Mouse (Mus musculus) thymus, adult 2 months (tissue): ENCODE measurements around the gene Sgce. TPM values are rescaled to one million over a fixed set of nuclear protein-coding genes. Genes with fewer than 3 reads are reported as not detected.
"Not testable (repeated sequence)": the region's sequence is repeated elsewhere in the genome, so short reads cannot be mapped to it uniquely, and the experiment has no call there.

Source experiments
- DNase-seq: peaks from one replicate; pipeline ENCODE4 v3.0.0; 2021
- H3K27ac ChIP-seq: fragments of 200-500 bp; 2 replicates; pipeline ENCODE4 v1.5.1; 2012; ENCODE audit warnings: low read length, control low read depth; ENCODE audit not compliant: control insufficient read depth, insufficient read depth
- H3K27me3 ChIP-seq: fragments of 200-500 bp; 2 replicates; pipeline ENCODE4 v1.6.1; 2012; ENCODE audit warnings: mild to moderate bottlenecking, low read length, moderate library complexity, mixed read lengths; ENCODE audit not compliant: control insufficient read depth, insufficient read depth
- H3K36me3 ChIP-seq: fragments of 200-500 bp; 2 replicates; pipeline ENCODE4 v1.6.1; 2012; ENCODE audit warnings: mild to moderate bottlenecking, low read length, moderate library complexity; ENCODE audit not compliant: control insufficient read depth, insufficient read depth
- H3K4me1 ChIP-seq: fragments of 200-500 bp; replicated peaks from 2 replicates; pipeline ENCODE4 v1.6.1; 2012; ENCODE audit warnings: low read length; ENCODE audit not compliant: control insufficient read depth, insufficient read depth
- H3K4me3 ChIP-seq: fragments of 200-500 bp; 2 replicates; pipeline ENCODE4 v1.5.1; 2012; ENCODE audit warnings: mild to moderate bottlenecking, low read length, control low read depth, moderate library complexity; ENCODE audit not compliant: control insufficient read depth, insufficient read depth
- CTCF ChIP-seq: fragments of 200-500 bp; IDR thresholded peaks from 2 replicates; pipeline ENCODE4 v1.5.1; 2012; ENCODE audit warnings: mild to moderate bottlenecking, control low read depth, low read length, moderate library complexity, borderline replicate concordance; ENCODE audit not compliant: control insufficient read depth, poor library complexity, insufficient read depth; ENCODE audit errors: extremely low read depth
- POLR2A ChIP-seq: fragments of 200-500 bp; IDR thresholded peaks from 2 replicates; pipeline ENCODE4 v1.6.1; 2012; ENCODE audit warnings: mild to moderate bottlenecking, low read length, control low read depth, moderate library complexity; ENCODE audit not compliant: control insufficient read depth, poor library complexity, insufficient read depth; ENCODE audit errors: extremely low read depth
- WGBS: fragments of 180-500 bp; shearing (Covaris S2); methylation state at CpG from one replicate; pipeline ENCODE4 v1.1.7; 2018; 5-methylcytosine and 5-hydroxymethylcytosine counted together
- polyA plus RNA-seq: library from polyadenylated mRNA; depleted of rRNA; stranded (reverse); fragments of >200 nt; gene quantifications from 2 replicates; pipeline ENCODE4 v1.2.3, GENCODE M21; 2012; rRNA removed

The Sgce gene
- 1.6 and 2.7 TPM in 2 replicates for polyA plus RNA-seq

DNA sequence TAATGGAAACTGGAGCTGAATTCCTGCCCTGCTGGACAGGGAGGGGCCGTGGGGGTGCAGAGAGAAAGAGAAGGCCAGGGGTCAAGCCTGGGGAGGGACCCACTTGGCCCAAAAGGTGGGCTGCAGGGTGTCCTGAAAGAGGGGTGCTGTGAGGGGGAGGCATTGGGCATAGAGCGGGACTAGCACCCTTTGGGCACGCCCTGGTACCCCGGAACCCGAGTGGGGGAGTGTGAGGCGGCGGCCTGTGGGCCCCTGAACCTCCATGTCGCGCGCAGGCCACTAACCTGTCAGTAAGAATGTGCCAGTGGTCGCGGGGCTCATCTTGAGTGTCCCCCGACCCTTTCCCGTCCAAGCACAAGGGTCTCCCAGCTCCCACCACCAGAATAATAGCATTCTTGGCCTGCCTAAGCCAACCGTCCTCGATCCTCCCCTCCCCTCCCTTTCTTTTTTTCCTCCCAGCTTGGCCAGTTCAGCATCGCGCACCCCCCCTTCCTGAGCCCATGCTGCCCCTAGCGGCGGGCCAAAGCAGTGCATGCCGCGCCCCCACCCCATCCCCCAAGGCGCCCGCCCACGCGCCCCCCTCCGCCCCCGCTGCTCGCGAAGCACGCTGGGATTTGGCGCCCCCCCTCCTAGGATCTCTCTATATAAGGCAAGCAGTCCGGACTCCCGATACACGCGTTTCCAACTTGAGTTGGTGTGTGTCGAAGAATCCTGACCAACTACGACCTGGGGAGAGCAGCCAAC, at the start of gene Sgce, which contains the start of gene Peg10:
Gene Sgce, minus strand, starts transcription at position 512 of the 744 bp plus-strand sequence.
Gene Peg10, plus strand, starts transcription at position 611 of the 744 bp plus-strand sequence.
- Histone ChIP-seq H3K4me1 (peaks cover 8% of the 10 kb centered on the region; the same call in 1 of the 2 replicates), H3K27me3 (no peaks in the 10 kb centered on the region), H3K4me3 (peak within 1 kb of the TSS; percentile 40), H3K27ac (no peak within 1 kb of the TSS), H3K36me3 (no peaks in the 10 kb centered on the region)
- 50% methylated on average over 35 of the region's 38 CpGs for WGBS
- TF ChIP-seq POLR2A (no peak), CTCF (0 out of 2 replicates have a peak, but pooled peaks have one; percentile 26)
- DNase-seq, result peak; percentile 47

DNA sequence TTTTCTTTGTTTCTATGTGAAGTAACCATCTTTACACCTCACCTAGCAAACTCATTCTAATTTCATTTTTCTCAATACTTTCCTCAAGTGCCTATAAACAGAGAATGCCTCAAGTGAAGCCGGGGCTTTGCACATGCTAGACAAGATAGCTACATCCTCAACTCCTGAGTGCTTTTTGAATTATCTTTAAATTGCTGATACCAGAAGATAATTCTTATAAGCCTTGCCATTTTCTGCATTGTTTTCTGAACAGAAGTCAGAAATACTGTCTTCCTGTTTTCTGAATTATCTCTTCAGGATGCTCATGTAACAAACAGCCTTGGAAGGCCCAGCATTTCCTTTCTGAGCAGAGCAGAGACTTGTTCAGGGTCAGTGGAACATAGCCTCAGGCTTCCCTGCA, 49.3 kb upstream of the Sgce start:
- H3K27me3 ChIP-seq, result no peaks in the 10 kb centered on the region
- no peak overlapping the region for H3K4me3 ChIP-seq
- WGBS, result 89% methylated on average over 1 of the region's 1 CpGs
- H3K4me1 ChIP-seq, result no peaks in the 10 kb centered on the region
- no peak overlapping the region for H3K27ac ChIP-seq
- TF ChIP-seq POLR2A (no peak), CTCF (no peak)
- no peaks in the 10 kb centered on the region for H3K36me3 ChIP-seq
- no peak for DNase-seq

DNA sequence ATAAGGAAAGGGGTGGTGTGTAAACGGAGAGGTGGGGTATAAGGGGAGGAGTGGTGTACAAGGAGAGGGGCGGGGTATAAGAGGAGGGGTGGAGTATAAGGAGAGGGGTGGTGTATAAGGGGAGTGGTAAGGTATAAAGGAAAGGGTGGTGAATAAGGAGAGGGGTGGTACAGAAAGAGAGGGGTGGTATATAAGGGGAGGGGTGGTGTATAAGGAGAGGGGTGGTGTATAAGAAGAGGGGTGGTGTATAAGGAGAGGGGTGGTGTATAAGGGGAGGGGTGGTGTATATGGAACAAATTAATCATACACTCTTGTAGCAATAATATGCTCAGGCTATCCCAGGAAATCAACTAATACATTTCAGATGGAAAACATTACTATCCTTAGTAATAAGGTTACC, 15.2 kb upstream of the Sgce start:
- Histone ChIP-seq H3K36me3 (no peaks in the 10 kb centered on the region), H3K4me1 (no peaks in the 10 kb centered on the region), H3K4me3 (no peak overlapping the region), H3K27me3 (no peaks in the 10 kb centered on the region), H3K27ac (no peak overlapping the region)
- 73% methylated on average over 2 of the region's 2 CpGs for WGBS
- no peak for TF ChIP-seq CTCF
- TF ChIP-seq POLR2A, result no peak
- DNase-seq, result no peak

DNA sequence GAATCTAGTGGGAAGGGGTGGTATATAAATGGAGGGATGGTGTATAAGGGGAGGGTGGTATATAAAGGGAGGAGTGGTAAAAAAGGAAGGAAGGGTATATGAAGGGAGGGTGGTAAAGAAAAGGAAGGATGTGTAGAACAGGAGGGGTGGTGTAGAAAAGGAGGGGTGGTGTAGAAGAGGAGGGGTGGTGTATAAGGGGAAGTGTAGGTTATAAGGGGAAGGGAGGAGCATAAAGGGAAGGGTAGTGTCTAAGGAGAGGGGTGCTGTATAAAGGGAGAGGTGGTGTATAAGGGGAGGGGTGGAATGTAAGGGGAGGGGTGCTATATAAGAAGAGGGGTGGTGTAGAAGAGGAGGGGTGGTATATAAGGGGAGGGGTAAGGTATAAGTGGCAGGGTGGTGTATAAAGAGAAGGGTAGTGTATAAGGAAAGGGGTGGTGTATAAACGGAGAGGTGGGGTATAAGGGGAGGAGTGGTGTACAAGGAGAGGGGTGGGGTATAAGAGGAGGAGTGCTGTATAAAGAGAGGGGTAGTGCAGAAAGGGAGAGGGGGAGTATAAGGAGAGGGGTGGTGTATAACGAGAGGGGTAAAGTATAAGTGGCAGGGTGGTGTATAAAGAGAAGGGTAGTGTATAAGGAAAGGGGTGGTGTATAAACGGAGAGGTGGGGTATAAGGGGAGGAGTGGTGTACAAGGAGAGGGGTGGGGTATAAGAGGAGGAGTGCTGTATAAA, 14.6 kb upstream of the Sgce start:
- H3K27me3 ChIP-seq, H3K4me3 ChIP-seq, H3K4me1 ChIP-seq, H3K36me3 ChIP-seq, DNase-seq, H3K27ac ChIP-seq: not testable (repeated sequence)
- 68% methylated on average over 3 of the region's 3 CpGs for WGBS

DNA sequence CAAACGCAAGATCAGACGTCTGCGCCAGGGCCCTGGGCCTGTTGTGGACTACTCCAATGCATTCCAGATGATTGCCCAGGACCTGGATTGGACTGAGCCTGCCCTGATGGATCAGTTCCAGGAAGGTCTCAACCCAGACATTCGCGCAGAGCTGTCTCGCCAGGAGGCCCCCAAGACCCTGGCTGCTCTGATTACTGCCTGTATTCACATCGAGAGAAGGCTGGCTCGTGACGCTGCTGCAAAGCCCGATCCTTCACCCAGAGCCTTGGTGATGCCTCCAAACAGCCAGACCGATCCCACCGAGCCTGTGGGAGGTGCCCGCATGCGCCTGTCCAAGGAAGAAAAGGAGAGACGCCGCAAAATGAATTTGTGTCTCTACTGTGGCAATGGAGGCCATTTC, 7.9 kb upstream of the Sgce start:
- 94% methylated on average over 16 of the region's 16 CpGs for WGBS
- DNase-seq, result no peak
- Histone ChIP-seq H3K36me3 (no peaks in the 10 kb centered on the region), H3K27ac (no peak overlapping the region), H3K4me1 (no peaks in the 10 kb centered on the region), H3K27me3 (no peaks in the 10 kb centered on the region), H3K4me3 (no peak overlapping the region)
- TF ChIP-seq CTCF (no peak), POLR2A (no peak)

DNA sequence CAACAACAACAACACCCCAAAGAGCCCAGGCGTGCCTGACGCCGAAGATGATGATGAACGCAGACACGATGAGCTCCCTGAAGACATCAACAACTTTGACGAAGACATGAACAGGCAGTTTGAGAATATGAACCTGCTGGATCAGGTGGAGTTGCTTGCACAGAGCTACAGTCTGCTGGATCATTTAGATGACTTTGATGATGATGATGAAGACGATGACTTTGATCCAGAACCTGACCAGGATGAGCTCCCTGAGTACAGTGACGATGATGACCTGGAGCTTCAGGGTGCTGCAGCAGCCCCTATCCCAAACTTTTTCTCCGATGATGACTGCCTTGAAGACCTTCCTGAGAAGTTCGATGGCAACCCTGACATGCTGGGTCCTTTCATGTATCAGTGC, 7.3 kb upstream of the Sgce start:
- no peaks in the 10 kb centered on the region for H3K27me3 ChIP-seq
- no peaks in the 10 kb centered on the region for H3K4me1 ChIP-seq
- no peak overlapping the region for H3K27ac ChIP-seq
- no peak for TF ChIP-seq CTCF
- no peak for TF ChIP-seq POLR2A
- 98% methylated on average over 10 of the region's 10 CpGs for WGBS
- no peaks in the 10 kb centered on the region for H3K36me3 ChIP-seq
- no peak for DNase-seq
- no peak overlapping the region for H3K4me3 ChIP-seq

DNA sequence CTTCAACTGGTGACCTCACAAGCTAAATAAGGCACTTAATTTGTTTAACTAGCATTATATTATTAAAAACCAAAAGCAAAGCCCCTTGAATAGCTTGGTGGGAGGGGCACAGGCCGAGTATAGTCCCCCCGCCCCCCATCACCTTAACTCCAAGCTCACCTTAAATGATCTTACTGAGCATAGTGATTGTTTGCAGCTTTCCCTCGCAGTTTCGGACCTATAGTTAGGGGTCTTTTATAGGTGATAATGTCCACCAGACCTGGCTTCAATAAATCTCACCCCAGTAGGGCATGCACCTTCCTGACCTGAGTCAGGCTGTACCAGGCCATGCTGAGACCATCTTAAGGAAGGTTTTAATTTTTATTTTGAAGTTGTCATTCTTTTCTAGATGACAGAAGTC, 4.3 kb upstream of the Sgce start:
- TF ChIP-seq POLR2A, result no peak
- no peak for TF ChIP-seq CTCF
- no peak overlapping the region for H3K4me3 ChIP-seq
- peaks cover 8% of the 10 kb centered on the region; the same call in 1 of the 2 replicates for H3K4me1 ChIP-seq
- no peak overlapping the region for H3K27ac ChIP-seq
- no peaks in the 10 kb centered on the region for H3K36me3 ChIP-seq
- DNase-seq, result no peak
- no peaks in the 10 kb centered on the region for H3K27me3 ChIP-seq
- WGBS, result 93% methylated on average over 4 of the region's 4 CpGs
